Mouse (Mus musculus) cerebellum, adult 18-20 months (tissue): Measurements from ENCODE around the gene Hist1h3a.
"Not testable (repeated sequence)": the region's sequence is repeated elsewhere in the genome, so short reads cannot be mapped to it uniquely, and the experiment has no call there.

Source experiments
- DNase-seq, 2 experiments: peaks; one replicate each; pipeline ENCODE4 v3.0.0; 2021

Gene Hist1h3a

GRCm38 (mm10) chr13:23740910-23741309 is 21.3 kb downstream of the Hist1h3a start:
- no peak for DNase-seq

- DNase-seq: no peak
Measured at GRCm38 (mm10) chr13:23740256-23740840, 21.8 kb downstream of the Hist1h3a start.

- no peak for DNase-seq
Measured at GRCm38 (mm10) chr13:23739922-23740252, 22.3 kb downstream of the Hist1h3a start.

GRCm38 (mm10) chr13:23739069-23739921 is 22.9 kb downstream of the Hist1h3a start:
- peak; percentile 84 to 94 for DNase-seq

- peak; percentile 74 to 78 for DNase-seq
Measured at GRCm38 (mm10) chr13:23738677-23739068, 23.5 kb downstream of the Hist1h3a start, which contains the start of gene Hist1h1c. Gene Hist1h1c, plus strand, starts transcription at chr13:23738808.

- DNase-seq: no peak
Measured at GRCm38 (mm10) chr13:23738041-23738440, 24.1 kb downstream of the Hist1h3a start.

- DNase-seq: no peak
Measured at GRCm38 (mm10) chr13:23737091-23737490, 25.1 kb downstream of the Hist1h3a start.

GRCm38 (mm10) chr13:23732156-23732804 is 29.9 kb downstream of the Hist1h3a start:
- peak; percentile 33 to 40 for DNase-seq

GRCm38 (mm10) chr13:23730479-23730878 is 31.7 kb downstream of the Hist1h3a start:
- no peak for DNase-seq

GRCm38 (mm10) chr13:23729706-23730105 is 32.5 kb downstream of the Hist1h3a start:
- no peak for DNase-seq

GRCm38 (mm10) chr13:23729192-23729525 is 33.0 kb downstream of the Hist1h3a start:
- DNase-seq: no peak

- no peak for DNase-seq
Measured at GRCm38 (mm10) chr13:23728472-23729191, 33.6 kb downstream of the Hist1h3a start.

- no peak for DNase-seq
Measured at GRCm38 (mm10) chr13:23725213-23725612, 37.0 kb downstream of the Hist1h3a start.

GRCm38 (mm10) chr13:23724239-23724638 is 37.9 kb downstream of the Hist1h3a start:
- no peak for DNase-seq

GRCm38 (mm10) chr13:23717593-23718245 is 44.5 kb downstream of the Hist1h3a start:
- DNase-seq: not testable (repeated sequence)

- no peak for DNase-seq
Measured at GRCm38 (mm10) chr13:23717176-23717575, 45.0 kb downstream of the Hist1h3a start.

- no peak for DNase-seq
Measured at GRCm38 (mm10) chr13:23716261-23717042, 45.7 kb downstream of the Hist1h3a start.
